Mouse (Mus musculus) forebrain, embryonic 14.5 days (tissue): ENCODE data around the gene Col12a1. TPM values are rescaled to one million over a fixed set of nuclear protein-coding genes. Genes with fewer than 3 reads are reported as not detected.

ENCODE experiments used
- ATAC-seq: fragments of 200-750 bp; cut with Nextera tagmentation; 2 replicates; pipeline ENCODE4 v1.8.0; 2017; ENCODE audit warnings: mild to moderate bottlenecking, moderate library complexity
- DNase-seq: peaks from one replicate; pipeline ENCODE4 v3.0.0-alpha.2; 2015; ENCODE audit warnings: low spot score
- H3K27ac ChIP-seq: fragments of 300-500 bp; sonication (generic); 2 replicates; pipeline ENCODE4 v1.5.1; 2014; ENCODE audit warnings: low read depth, mild to moderate bottlenecking, control low read depth, low read length, moderate library complexity
- H3K27me3 ChIP-seq: fragments of 300-500 bp; sonication (generic); replicated peaks from 2 replicates; pipeline ENCODE4 v1.6.1; 2014; ENCODE audit warnings: low read length, control low read depth, mixed read lengths; ENCODE audit not compliant: control insufficient read depth, insufficient read depth
- H3K36me3 ChIP-seq: fragments of 300-500 bp; sonication (generic); 2 replicates; pipeline ENCODE4 v1.6.1; 2014; ENCODE audit warnings: low read length, control low read depth; ENCODE audit not compliant: control insufficient read depth, insufficient read depth
- H3K4me1 ChIP-seq: fragments of 300-500 bp; sonication (generic); 2 replicates; pipeline ENCODE4 v1.6.1; 2014; ENCODE audit warnings: antibody characterized with exemption, low read length, control low read depth; ENCODE audit not compliant: control insufficient read depth, insufficient read depth
- H3K4me2 ChIP-seq: fragments of 300-500 bp; sonication (generic); 2 replicates; pipeline ENCODE4 v1.6.1; 2014; ENCODE audit warnings: mild to moderate bottlenecking, control low read depth, low read length
- H3K4me3 ChIP-seq: fragments of 300-500 bp; sonication (generic); 2 replicates; pipeline ENCODE4 v1.5.1; 2014; ENCODE audit warnings: low read depth, low read length, control low read depth
- H3K9ac ChIP-seq: fragments of 300-500 bp; sonication (generic); 2 replicates; pipeline ENCODE4 v1.6.1; 2014; ENCODE audit warnings: mild to moderate bottlenecking, low read length, control low read depth, moderate library complexity
- H3K9me3 ChIP-seq: fragments of 300-500 bp; sonication (generic); replicated peaks from 2 replicates; pipeline ENCODE4 v1.6.1; 2016; ENCODE audit warnings: low read length, control low read depth, mixed read lengths; ENCODE audit not compliant: control insufficient read depth
- WGBS: fragments of 180-500 bp; shearing (Covaris S2); extraction: QIAGEN DNeasy Blood & Tissue Kit; methylation state at CpG from one replicate; pipeline ENCODE4 v1.1.7; 2014; 5-methylcytosine and 5-hydroxymethylcytosine counted together
- polyA plus RNA-seq: library from polyadenylated mRNA; unstranded; fragments of >200 nt; fragmentation: Nextera tagmentation; extraction: Ambion mirVana; gene quantifications from 2 replicates; pipeline ENCODE4 v1.2.1, GENCODE M21; 2014

Col12a1 gene
- polyA plus RNA-seq, 1 experiment from 2014 or later = 5.0 TPM

GRCm38 (mm10) chr9:79716909-79717835, 1.5 kb downstream of the Col12a1 start:
- ATAC-seq = no peak
- Histone ChIP-seq H3K27ac (no peak overlapping the region), H3K27me3 (peaks cover 33% of the 10 kb centered on the region), H3K9me3 (no peaks in the 10 kb centered on the region), H3K36me3 (no peaks in the 10 kb centered on the region), H3K4me2 (peak overlapping the region; percentile 93), H3K4me1 (peaks cover 11% of the 10 kb centered on the region), H3K9ac (peak overlapping the region; percentile 35; the same call in 1 of the 2 replicates), H3K4me3 (peak overlapping the region; percentile 49)
- 7% methylated on average over 23 of the region's 23 CpGs for WGBS
- peak; percentile 93 for DNase-seq

DNA sequence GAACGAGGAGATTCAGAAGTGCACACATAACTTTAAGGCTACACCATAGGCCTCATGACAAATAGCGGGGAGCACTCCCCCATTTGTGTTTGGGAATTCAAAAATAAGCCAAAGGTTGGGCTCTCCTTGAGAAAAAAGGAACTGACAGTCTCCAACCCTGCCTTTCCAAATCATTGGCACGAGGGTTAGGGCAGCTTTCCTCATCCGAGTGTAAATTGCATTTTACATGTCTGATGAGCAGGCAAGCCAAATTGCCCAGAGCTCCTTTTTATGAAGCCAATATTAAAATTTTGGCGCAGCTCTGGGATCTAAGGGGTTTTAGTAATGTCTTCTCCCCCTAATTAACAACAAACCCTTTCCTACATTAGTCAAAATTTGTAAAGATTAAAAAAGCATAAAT, 2.1 kb downstream of the Col12a1 start:
- Histone ChIP-seq H3K36me3 (no peaks in the 10 kb centered on the region), H3K9ac (no peak overlapping the region), H3K4me3 (no peak overlapping the region), H3K9me3 (no peaks in the 10 kb centered on the region), H3K27ac (no peak overlapping the region), H3K27me3 (peaks cover 33% of the 10 kb centered on the region), H3K4me2 (peak overlapping the region; percentile 93), H3K4me1 (peaks cover 11% of the 10 kb centered on the region)
- 29% methylated on average over 5 of the region's 5 CpGs for WGBS
- ATAC-seq (no peak), DNase-seq (peak; percentile 58)

DNA sequence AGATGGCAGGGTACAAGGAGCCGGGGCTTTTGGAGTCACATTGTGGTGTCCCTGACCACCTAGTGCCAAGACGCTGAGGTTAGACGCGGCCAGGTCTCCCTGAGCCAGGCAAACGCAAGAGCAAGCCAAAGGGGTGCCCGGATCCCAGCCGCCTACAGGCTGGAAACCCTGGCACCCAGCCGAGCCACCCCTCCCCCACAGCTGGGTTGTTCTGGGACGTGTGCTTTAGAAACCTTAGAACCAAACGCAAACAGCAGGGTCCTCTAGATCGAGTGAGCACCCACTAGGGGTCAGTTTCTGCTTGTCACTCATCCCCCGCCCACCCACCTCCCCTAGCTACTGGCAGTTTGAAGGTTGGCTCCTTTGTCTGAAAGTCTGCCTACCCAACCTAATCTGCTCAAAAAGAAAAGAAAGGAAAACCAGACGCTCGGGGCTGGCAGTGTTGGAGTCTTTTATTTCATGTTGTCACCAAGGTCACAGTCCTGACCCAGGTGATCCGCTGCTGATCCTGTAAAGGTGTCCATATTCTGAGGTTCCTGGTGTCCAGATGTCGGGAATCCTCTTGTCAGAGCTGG, 4.1 kb downstream of the Col12a1 start:
- WGBS = 3% methylated on average over 16 of the region's 16 CpGs
- peak overlapping the region; percentile 45 for H3K4me2 ChIP-seq
- ATAC-seq (peak; percentile 60), DNase-seq (peak; percentile 74)
- H3K9me3 ChIP-seq = no peaks in the 10 kb centered on the region
- H3K36me3 ChIP-seq = no peaks in the 10 kb centered on the region
- peaks cover 11% of the 10 kb centered on the region for H3K4me1 ChIP-seq
- peak overlapping the region; percentile 45; the same call in 1 of the 2 replicates for H3K9ac ChIP-seq
- peak overlapping the region; percentile 17; the same call in 1 of the 2 replicates for H3K4me3 ChIP-seq
- H3K27me3 ChIP-seq = peaks cover 19% of the 10 kb centered on the region
- no peak overlapping the region for H3K27ac ChIP-seq

DNA sequence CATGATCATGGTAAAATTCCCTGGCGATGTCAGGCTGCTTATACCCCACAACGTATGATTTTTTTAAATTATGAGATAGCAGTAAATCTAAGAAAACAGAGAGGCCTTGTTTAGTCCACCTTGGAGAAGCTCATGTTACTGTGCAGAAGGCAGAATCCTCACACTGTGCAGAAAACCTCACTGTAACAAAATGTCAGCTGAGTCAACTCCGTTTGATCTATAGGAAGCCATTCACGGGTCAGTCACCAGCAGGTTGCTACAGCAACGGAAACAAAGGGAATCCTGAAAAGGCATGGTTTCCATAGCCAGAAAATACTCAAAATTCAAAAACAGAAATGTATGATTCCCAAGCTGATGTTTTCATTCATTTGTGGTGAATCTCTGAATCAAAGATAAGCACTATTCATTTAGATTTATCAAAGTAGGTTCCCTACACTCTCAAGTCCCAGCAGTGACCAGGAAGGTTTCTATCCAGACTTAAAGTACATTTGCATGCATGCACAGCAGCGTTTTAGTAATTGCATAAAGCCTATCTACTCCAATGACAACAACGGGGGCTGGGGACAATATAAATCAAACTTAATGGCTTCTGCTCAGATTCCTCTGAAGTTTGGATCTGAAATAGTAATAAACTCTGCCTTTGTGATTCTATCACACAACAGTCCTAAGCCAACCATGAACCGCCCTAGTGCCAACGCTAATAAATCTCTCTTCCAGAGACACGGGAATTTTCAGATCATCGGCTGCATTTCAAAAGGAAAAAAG, 28.7 kb downstream of the Col12a1 start:
- H3K9ac ChIP-seq = no peak overlapping the region
- no peaks in the 10 kb centered on the region for H3K27me3 ChIP-seq
- peak; percentile 51 for DNase-seq
- no peaks in the 10 kb centered on the region for H3K36me3 ChIP-seq
- WGBS = 55% methylated on average over 11 of the region's 11 CpGs
- no peaks in the 10 kb centered on the region for H3K9me3 ChIP-seq
- no peak overlapping the region for H3K4me3 ChIP-seq
- H3K4me1 ChIP-seq = no peaks in the 10 kb centered on the region; the same call in 1 of the 2 replicates
- peak; percentile 58; the same call in 1 of the 2 replicates for ATAC-seq
- no peak overlapping the region for H3K4me2 ChIP-seq
- H3K27ac ChIP-seq = no peak overlapping the region

DNA sequence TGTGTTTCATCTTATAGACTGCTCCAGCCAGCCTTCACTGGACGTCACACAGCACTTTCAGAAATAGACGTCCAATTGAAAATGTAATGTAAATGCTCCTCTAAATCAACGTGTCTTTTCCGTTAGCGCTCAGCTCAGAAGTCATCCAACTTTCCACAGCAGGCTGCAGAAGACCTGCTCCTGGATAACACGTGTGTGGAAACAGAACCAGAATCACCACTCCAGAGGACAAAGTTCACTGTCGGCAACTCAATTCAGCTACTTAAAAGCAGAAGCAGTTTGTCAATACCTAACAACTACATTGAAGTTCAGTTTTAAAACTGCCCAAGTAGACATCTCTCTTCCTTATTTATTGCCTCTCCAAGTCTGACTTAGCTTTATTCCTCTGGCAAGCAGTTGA, 29.3 kb downstream of the Col12a1 start:
- Histone ChIP-seq H3K27ac (no peak overlapping the region), H3K9ac (no peak overlapping the region), H3K4me2 (no peak overlapping the region), H3K27me3 (no peaks in the 10 kb centered on the region), H3K4me1 (no peaks in the 10 kb centered on the region; the same call in 1 of the 2 replicates), H3K9me3 (no peaks in the 10 kb centered on the region), H3K36me3 (no peaks in the 10 kb centered on the region), H3K4me3 (no peak overlapping the region)
- no peak for ATAC-seq
- 88% methylated on average over 7 of the region's 7 CpGs for WGBS
- DNase-seq = no peak

GRCm38 (mm10) chr9:79687227-79687626, 31.4 kb downstream of the Col12a1 start:
- 92% methylated on average over 3 of the region's 3 CpGs for WGBS
- H3K27ac ChIP-seq = no peak overlapping the region
- H3K9ac ChIP-seq = no peak overlapping the region
- H3K4me3 ChIP-seq = no peak overlapping the region
- ATAC-seq (no peak), DNase-seq (no peak)
- H3K9me3 ChIP-seq = no peaks in the 10 kb centered on the region
- no peaks in the 10 kb centered on the region for H3K36me3 ChIP-seq
- H3K27me3 ChIP-seq = no peaks in the 10 kb centered on the region
- no peaks in the 10 kb centered on the region; the same call in 1 of the 2 replicates for H3K4me1 ChIP-seq
- no peak overlapping the region for H3K4me2 ChIP-seq

DNA sequence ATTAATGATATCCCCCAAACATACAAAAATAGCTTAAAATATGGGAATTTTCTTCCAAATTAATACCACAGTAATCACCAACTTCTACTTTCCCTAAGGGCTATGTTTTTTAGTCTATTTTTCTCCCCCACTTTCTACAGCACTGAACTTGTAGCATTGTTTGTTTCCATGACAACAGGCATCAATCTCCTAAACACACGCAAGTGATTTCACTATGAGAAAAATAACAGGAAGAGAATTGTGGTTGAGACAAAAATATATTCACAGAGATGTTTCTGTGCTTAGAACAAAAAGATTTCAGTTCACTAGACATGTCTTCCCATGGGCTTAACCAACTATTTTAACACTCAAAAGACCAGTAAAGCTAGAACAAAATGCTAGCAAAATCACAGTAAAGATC, 32.6 kb downstream of the Col12a1 start:
- Histone ChIP-seq H3K4me1 (no peaks in the 10 kb centered on the region; the same call in 1 of the 2 replicates), H3K27ac (no peak overlapping the region), H3K27me3 (no peaks in the 10 kb centered on the region), H3K9me3 (no peaks in the 10 kb centered on the region), H3K9ac (no peak overlapping the region), H3K36me3 (no peaks in the 10 kb centered on the region), H3K4me2 (no peak overlapping the region), H3K4me3 (no peak overlapping the region)
- ATAC-seq (no peak), DNase-seq (peak; percentile 44)
- 11% methylated on average over 1 of the region's 1 CpGs for WGBS

- ATAC-seq (no peak), DNase-seq (no peak)
Measured at GRCm38 (mm10) chr9:79680453-79681240, 38.0 kb downstream of the Col12a1 start.

More at GRCm38 (mm10) chr9:79680453-79681240, 38.0 kb downstream of the Col12a1 start:
- no peak overlapping the region for H3K4me2 ChIP-seq
- H3K9me3 ChIP-seq = no peaks in the 10 kb centered on the region
- H3K4me1 ChIP-seq = no peaks in the 10 kb centered on the region
- H3K4me3 ChIP-seq = no peak overlapping the region
- no peaks in the 10 kb centered on the region for H3K36me3 ChIP-seq
- no peak overlapping the region for H3K9ac ChIP-seq
- WGBS = 84% methylated on average over 4 of the region's 4 CpGs
- H3K27me3 ChIP-seq = no peaks in the 10 kb centered on the region
- H3K27ac ChIP-seq = no peak overlapping the region
